Mouse (Mus musculus): ENCODE data around the gene Nt5c1a.
A peak's percentile ranks its signal among the peaks of the same experiment; 100 is the strongest.
"Not testable (repeated sequence)": the region's sequence is repeated elsewhere in the genome, so short reads cannot be mapped to it uniquely, and the experiment has no call there.

The Nt5c1a gene

GRCm38 (mm10) chr4:123201186-123202093 lies at the start of gene Nt5c1a:
Gene Nt5c1a, plus strand, starts transcription at chr4:123201504.
- no peaks in the 10 kb centered on the region for H3K27me3 ChIP-seq (ENCODE audit: control insufficient read depth, insufficient read depth, low read length, poor library complexity, severe bottlenecking)

GRCm38 (mm10) chr4:123152003-123152402 lies 49.3 kb upstream of the Nt5c1a start:
- Histone ChIP-seq H3K36me3 (ENCODE audit: control insufficient read depth, insufficient read depth, low read length, poor library complexity, severe bottlenecking) (no peaks in the 10 kb centered on the region), H3K27me3 (ENCODE audit: control insufficient read depth, insufficient read depth, low read length, poor library complexity, severe bottlenecking) (no peaks in the 10 kb centered on the region; the same call in 1 of the 2 replicates)
- DNase-seq (ENCODE audit: low read depth, low spot score): no peak

More at GRCm38 (mm10) chr4:123201186-123202093, at the start of gene Nt5c1a:
- no peaks in the 10 kb centered on the region for H3K36me3 ChIP-seq (ENCODE audit: control insufficient read depth, insufficient read depth, low read length, poor library complexity, severe bottlenecking)
- DNase-seq (ENCODE audit: low read depth, low spot score): no peak

GRCm38 (mm10) chr4:123152976-123153375 lies 48.3 kb upstream of the Nt5c1a start:
- Histone ChIP-seq H3K27me3 (ENCODE audit: control insufficient read depth, insufficient read depth, low read length, poor library complexity, severe bottlenecking) (no peaks in the 10 kb centered on the region; the same call in 1 of the 2 replicates), H3K36me3 (ENCODE audit: control insufficient read depth, insufficient read depth, low read length, poor library complexity, severe bottlenecking) (no peaks in the 10 kb centered on the region)
- no peak for DNase-seq (ENCODE audit: low read depth, low spot score)

GRCm38 (mm10) chr4:123155004-123155403 lies 46.3 kb upstream of the Nt5c1a start:
- Histone ChIP-seq H3K27me3 (ENCODE audit: control insufficient read depth, insufficient read depth, low read length, poor library complexity, severe bottlenecking) (no peaks in the 10 kb centered on the region; the same call in 1 of the 2 replicates), H3K36me3 (ENCODE audit: control insufficient read depth, insufficient read depth, low read length, poor library complexity, severe bottlenecking) (no peaks in the 10 kb centered on the region)
- DNase-seq (ENCODE audit: low read depth, low spot score): peak; percentile 31

- no peaks in the 10 kb centered on the region for H3K36me3 ChIP-seq (ENCODE audit: control insufficient read depth, insufficient read depth, low read length, poor library complexity, severe bottlenecking)
- DNase-seq (ENCODE audit: low read depth, low spot score): no peak
These were observed 45.9 kb upstream of the Nt5c1a start for GRCm38 (mm10) chr4:123155427-123155826.

GRCm38 (mm10) chr4:123155840-123156239 lies 45.5 kb upstream of the Nt5c1a start:
- no peak for DNase-seq (ENCODE audit: low read depth, low spot score)

More at GRCm38 (mm10) chr4:123155427-123155826, 45.9 kb upstream of the Nt5c1a start:
- H3K27me3 ChIP-seq (ENCODE audit: control insufficient read depth, insufficient read depth, low read length, poor library complexity, severe bottlenecking): no peaks in the 10 kb centered on the region; the same call in 1 of the 2 replicates

GRCm38 (mm10) chr4:123160571-123160970 lies 40.7 kb upstream of the Nt5c1a start:
- Histone ChIP-seq H3K27me3 (ENCODE audit: control insufficient read depth, insufficient read depth, low read length, poor library complexity, severe bottlenecking) (no peaks in the 10 kb centered on the region; the same call in 1 of the 2 replicates), H3K36me3 (ENCODE audit: control insufficient read depth, insufficient read depth, low read length, poor library complexity, severe bottlenecking) (no peaks in the 10 kb centered on the region)
- DNase-seq (ENCODE audit: low read depth, low spot score): no peak

More at GRCm38 (mm10) chr4:123155840-123156239, 45.5 kb upstream of the Nt5c1a start:
- Histone ChIP-seq H3K36me3 (ENCODE audit: control insufficient read depth, insufficient read depth, low read length, poor library complexity, severe bottlenecking) (no peaks in the 10 kb centered on the region), H3K27me3 (ENCODE audit: control insufficient read depth, insufficient read depth, low read length, poor library complexity, severe bottlenecking) (no peaks in the 10 kb centered on the region; the same call in 1 of the 2 replicates)

- not testable (repeated sequence) for H3K36me3 ChIP-seq (ENCODE audit: control insufficient read depth, insufficient read depth, low read length, poor library complexity, severe bottlenecking); DNase-seq (ENCODE audit: low read depth, low spot score); H3K27me3 ChIP-seq (ENCODE audit: control insufficient read depth, insufficient read depth, low read length, poor library complexity, severe bottlenecking)
These were observed 40.1 kb upstream of the Nt5c1a start for GRCm38 (mm10) chr4:123161251-123161650.

GRCm38 (mm10) chr4:123162305-123162917 lies 38.9 kb upstream of the Nt5c1a start:
- Histone ChIP-seq H3K27me3 (ENCODE audit: control insufficient read depth, insufficient read depth, low read length, poor library complexity, severe bottlenecking) (no peaks in the 10 kb centered on the region; the same call in 1 of the 2 replicates), H3K36me3 (ENCODE audit: control insufficient read depth, insufficient read depth, low read length, poor library complexity, severe bottlenecking) (no peaks in the 10 kb centered on the region)
- DNase-seq (ENCODE audit: low read depth, low spot score): no peak

- DNase-seq (ENCODE audit: low read depth, low spot score): no peak
- Histone ChIP-seq H3K36me3 (ENCODE audit: control insufficient read depth, insufficient read depth, low read length, poor library complexity, severe bottlenecking) (no peaks in the 10 kb centered on the region), H3K27me3 (ENCODE audit: control insufficient read depth, insufficient read depth, low read length, poor library complexity, severe bottlenecking) (no peaks in the 10 kb centered on the region; the same call in 1 of the 2 replicates)
These were observed 37.1 kb upstream of the Nt5c1a start for GRCm38 (mm10) chr4:123164157-123164556.

GRCm38 (mm10) chr4:123171811-123172210 lies 29.5 kb upstream of the Nt5c1a start:
- DNase-seq (ENCODE audit: low read depth, low spot score): no peak
- no peaks in the 10 kb centered on the region for H3K36me3 ChIP-seq (ENCODE audit: control insufficient read depth, insufficient read depth, low read length, poor library complexity, severe bottlenecking)
- no peaks in the 10 kb centered on the region for H3K27me3 ChIP-seq (ENCODE audit: control insufficient read depth, insufficient read depth, low read length, poor library complexity, severe bottlenecking)

- no peak for DNase-seq (ENCODE audit: low read depth, low spot score)
- Histone ChIP-seq H3K36me3 (ENCODE audit: control insufficient read depth, insufficient read depth, low read length, poor library complexity, severe bottlenecking) (no peaks in the 10 kb centered on the region), H3K27me3 (ENCODE audit: control insufficient read depth, insufficient read depth, low read length, poor library complexity, severe bottlenecking) (no peaks in the 10 kb centered on the region)
These were observed 18.7 kb upstream of the Nt5c1a start, which contains the start of gene Hpcal4 for GRCm38 (mm10) chr4:123182328-123183238. Gene Hpcal4, plus strand, starts transcription at chr4:123183227.

GRCm38 (mm10) chr4:123183239-123184056 lies 17.9 kb upstream of the Nt5c1a start:
- DNase-seq (ENCODE audit: low read depth, low spot score): peak; percentile 50
- H3K36me3 ChIP-seq (ENCODE audit: control insufficient read depth, insufficient read depth, low read length, poor library complexity, severe bottlenecking): no peaks in the 10 kb centered on the region

More at GRCm38 (mm10) chr4:123183239-123184056, 17.9 kb upstream of the Nt5c1a start:
- H3K27me3 ChIP-seq (ENCODE audit: control insufficient read depth, insufficient read depth, low read length, poor library complexity, severe bottlenecking): no peaks in the 10 kb centered on the region
